In genomic region chr17:25555666-25556629, GRCm38 (mm10) we compare ENCODE assay signal across 9 mouse cellular contexts. TPM values are rescaled to one million over a fixed set of nuclear protein-coding genes. Genes with fewer than 3 reads are reported as not detected.
A peak's percentile ranks its signal among the peaks of the same experiment; 100 is the strongest.
DNase-seq lines count a peak whose midpoint lies in the region; TF ChIP-seq lines count a peak whose summit lies in the region.
"Had no signal": no experiment of that assay in that cellular context is flagged by ENCODE, and none has a peak within 500 bp of the region (broad histone marks: within the 10 kb centered on the region; RNA-seq: fewer than 3 reads in every experiment).

No protein-coding gene starts in this region.

- no peaks in the 10 kb centered on the region for H3K9me3 ChIP-seq in hindbrain, embryonic 10.5 days

- H3K27ac ChIP-seq in heart, adult 2 months: peak overlapping the region; percentile 16; the same call in 1 of the 2 replicates
- H3K27ac ChIP-seq in hindbrain, embryonic 10.5 days: peak overlapping the region; percentile 88

- H3K36me3 ChIP-seq in heart, adult 2 months (ENCODE audit: control insufficient read depth, insufficient read depth, low read length): no peaks in the 10 kb centered on the region
- no peaks in the 10 kb centered on the region for H3K36me3 ChIP-seq in hindbrain, embryonic 10.5 days

- no peak for TF ChIP-seq EP300 in heart, adult 2 months (IDR thresholded peaks at IDR 0.05; ENCODE audit: insufficient read depth, low read depth, low read length)

- no peak for TF ChIP-seq POLR2A in heart, adult 2 months (IDR thresholded peaks at IDR 0.05; ENCODE audit: insufficient read depth, low read depth, low read length)

- TF ChIP-seq CTCF in heart, adult 2 months (IDR thresholded peaks at IDR 0.05): no peak

- no peaks in the 10 kb centered on the region for H3K79me2 ChIP-seq in heart, adult 2 months (replicated peaks; ENCODE audit: control insufficient read depth, insufficient read depth, low read length)

- peak overlapping the region; percentile 24; the same call in 1 of the 2 replicates for H3K4me3 ChIP-seq in heart, adult 2 months
- H3K4me3 ChIP-seq in hindbrain, embryonic 10.5 days: peak overlapping the region; percentile 52
- H3K4me3 ChIP-seq: erythroblast, embryonic 14.5 days had no signal

- H3K4me1 ChIP-seq in heart, adult 2 months (ENCODE audit: control insufficient read depth, insufficient read depth, low read length): peaks cover 11% of the 10 kb centered on the region
- H3K4me1 ChIP-seq in hindbrain, embryonic 10.5 days (replicated peaks): peaks cover 48% of the 10 kb centered on the region

- 16% methylated on average over 29 of the region's 29 CpGs for WGBS in heart, adult 2 months
- 6% methylated on average over 29 of the region's 29 CpGs for WGBS in hindbrain, embryonic 10.5 days

- 0 out of 2 replicates have a peak overlapping the region, but pooled peaks have one; percentile 1 for H3K9ac ChIP-seq in heart, adult 2 months (ENCODE audit: low read depth, low read length)

- no peaks in the 10 kb centered on the region for H3K27me3 ChIP-seq in heart, adult 2 months (ENCODE audit: control insufficient read depth, insufficient read depth, low read length)
- peaks cover 46% of the 10 kb centered on the region for H3K27me3 ChIP-seq in hindbrain, embryonic 10.5 days (ENCODE audit: insufficient read depth, poor library complexity, severe bottlenecking)

- intact Hi-C loops in heart, adult 2 months (cut with DNase I): no loop called here
- intact Hi-C loops in left cerebral cortex, postnatal 25 days (cut with DNase I): loop anchor here (1.0 to 5.0 kb wide), 3 partner anchors 68 to 251 kb away; partner anchors contain the start of gene Fbxl16

- DNase-seq in heart, adult 2 months: no peak
- DNase-seq in heart, adult 9 months (ENCODE audit: low spot score in 2 of 2): no peak
- peak; percentile 56 for DNase-seq in embryo, embryonic 10 days (ENCODE audit: low spot score)
- peak; percentile 56 for DNase-seq in hindbrain, embryonic 10.5 days (ENCODE audit: low spot score)
- DNase-seq in left cerebral cortex, postnatal 25 days (ENCODE audit: low spot score in 2 of 2): peak; percentile 89 to 96
- peak; percentile 74 for DNase-seq in right cerebral cortex, postnatal 14 days
- DNase-seq in ovary, postnatal 36 days (ENCODE audit: low spot score): no peak
- DNase-seq in lung, postnatal 25 days (ENCODE audit: low spot score): no peak

RNA-seq across cellular contexts. Expression of gene Sox8, which starts 14.5 kb away (rescaled TPM):
- under 1 TPM; 0.30 to 0.44 TPM for total RNA-seq in heart, adult 2 months (2021)
- polyA plus RNA-seq in heart, adult 2 months (2012; rRNA removed): 0.57 and 0.67 TPM in 2 replicates
- polyA plus RNA-seq in hindbrain, embryonic 10.5 days (2016; fragmentation: Nextera tagmentation; extraction: Ambion mirVana): 9.1 and 10.7 TPM in 2 replicates
- total RNA-seq in left cerebral cortex, postnatal 25 days (2021): 10 to 100 TPM; 52.1 to 55.3 TPM
- polyA plus RNA-seq: erythroblast, embryonic 14.5 days had no signal

RNA-seq across cellular contexts. Expression of gene Lmf1, which starts 22.9 kb away (rescaled TPM):
- total RNA-seq in heart, adult 2 months (2021): 10 to 100 TPM; 28.7 to 33.5 TPM
- polyA plus RNA-seq in heart, adult 2 months (2012; rRNA removed): 32.7 and 41.8 TPM in 2 replicates
- 27.3 and 29.4 TPM in 2 replicates for polyA plus RNA-seq in hindbrain, embryonic 10.5 days (2016; fragmentation: Nextera tagmentation; extraction: Ambion mirVana)
- 10 to 100 TPM; 20.4 to 23.7 TPM for total RNA-seq in left cerebral cortex, postnatal 25 days (2021)

RNA-seq across cellular contexts. Expression of gene Sstr5, which starts 58.9 kb away (rescaled TPM):
- not detected for total RNA-seq in heart, adult 2 months (2021)
- polyA plus RNA-seq in heart, adult 2 months (2012; rRNA removed): not detected in 2 replicates
- 0.06 and 0.27 TPM in 2 replicates for polyA plus RNA-seq in hindbrain, embryonic 10.5 days (2016; fragmentation: Nextera tagmentation; extraction: Ambion mirVana)
- total RNA-seq in left cerebral cortex, postnatal 25 days (2021): under 1 TPM in 1 of 2 experiments, not detected in 1; 0.60 TPM
- polyA plus RNA-seq: erythroblast, embryonic 14.5 days had no signal

Comparison
In these comparisons a context has a peak if more than half of its experiments do, and no peak if none do; other contexts are left out.
1. DNase-seq: peak in embryo, embryonic 10 days (single experiment), hindbrain, embryonic 10.5 days (single experiment), left cerebral cortex, postnatal 25 days (2 of 2) and right cerebral cortex, postnatal 14 days (single experiment); none in heart, adult 2 months (0 of 2), heart, adult 9 months (0 of 2), ovary, postnatal 36 days (single experiment) and lung, postnatal 25 days (single experiment).
2. RNA of gene Sox8, which starts 14.5 kb away (total RNA-seq): 52.1 to 55.3 TPM in left cerebral cortex, postnatal 25 days; 0.30 to 0.44 TPM in heart, adult 2 months; every median in the first group is over 10 times any median in the second.